Mouse (Mus musculus): ENCODE measurements around the gene Tecpr2. TPM values are rescaled to one million over a fixed set of nuclear protein-coding genes. Genes with fewer than 3 reads are reported as not detected.

Gene Tecpr2
- 16.5 and 18.3 TPM in 2 replicates for polyA plus RNA-seq (2012; rRNA removed)

DNA sequence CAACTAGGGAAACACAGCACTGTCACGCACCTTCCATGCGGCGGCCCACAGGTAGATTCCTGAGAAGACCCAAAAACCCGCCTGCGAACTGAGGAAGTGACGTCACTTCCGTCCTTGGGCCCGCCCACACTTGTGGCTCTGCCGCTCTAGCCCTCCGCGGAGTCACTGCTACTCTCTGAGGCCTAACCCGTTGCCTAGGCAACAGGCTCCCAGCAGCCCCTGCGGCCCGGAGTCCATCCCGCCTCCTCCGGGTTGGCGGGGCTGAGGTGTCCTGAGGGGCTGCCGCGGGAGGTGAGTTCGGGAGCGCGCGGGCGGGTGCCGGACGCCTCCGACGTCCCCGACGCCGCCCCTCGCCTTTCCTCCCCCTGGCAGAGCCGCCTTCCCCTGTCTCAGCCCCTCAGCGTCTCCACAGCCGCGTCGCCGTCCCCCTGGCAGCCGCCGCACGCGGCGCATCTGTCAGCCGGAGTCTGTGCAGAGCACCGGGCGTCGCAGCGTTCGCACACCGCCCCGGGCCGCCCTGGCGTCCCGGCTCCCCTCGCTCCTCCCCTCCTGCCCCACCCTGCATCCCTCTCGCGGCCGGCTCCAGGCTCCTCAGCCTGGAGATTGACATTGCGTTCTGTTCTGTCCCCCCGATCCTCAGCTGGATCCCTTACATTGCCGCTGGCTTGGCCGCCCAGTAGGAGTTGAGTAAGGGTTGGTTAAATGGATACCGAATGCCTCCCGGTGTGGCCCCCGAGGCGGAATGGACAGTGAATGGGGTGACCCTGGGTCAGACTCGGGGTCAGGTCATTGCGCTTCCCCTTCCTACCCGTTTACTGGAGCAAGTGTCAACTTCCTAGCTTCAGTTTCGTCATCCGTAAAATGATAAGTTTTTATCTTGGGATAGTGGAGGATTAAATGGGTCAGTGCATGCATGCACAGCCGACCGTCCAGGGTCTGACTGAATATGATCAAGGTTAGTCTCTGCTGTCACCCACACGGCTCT is at the start of gene Tecpr2, which contains the start of gene Cinp:
Tecpr2 (plus strand) TSS at position 229 of the 985 bp plus-strand sequence.
Cinp (minus strand) TSS at position 110 of the 985 bp plus-strand sequence.
- TF ChIP-seq CTCF (IDR thresholded peaks at IDR 0.05; ENCODE audit: borderline replicate concordance, extremely low read depth, insufficient read depth, insufficient read length): no peak
- peak; percentile 91 for TF ChIP-seq POLR2A (IDR thresholded peaks at IDR 0.05; ENCODE audit: borderline replicate concordance, extremely low read depth, insufficient read depth, insufficient read length, poor library complexity, severe bottlenecking)

DNA sequence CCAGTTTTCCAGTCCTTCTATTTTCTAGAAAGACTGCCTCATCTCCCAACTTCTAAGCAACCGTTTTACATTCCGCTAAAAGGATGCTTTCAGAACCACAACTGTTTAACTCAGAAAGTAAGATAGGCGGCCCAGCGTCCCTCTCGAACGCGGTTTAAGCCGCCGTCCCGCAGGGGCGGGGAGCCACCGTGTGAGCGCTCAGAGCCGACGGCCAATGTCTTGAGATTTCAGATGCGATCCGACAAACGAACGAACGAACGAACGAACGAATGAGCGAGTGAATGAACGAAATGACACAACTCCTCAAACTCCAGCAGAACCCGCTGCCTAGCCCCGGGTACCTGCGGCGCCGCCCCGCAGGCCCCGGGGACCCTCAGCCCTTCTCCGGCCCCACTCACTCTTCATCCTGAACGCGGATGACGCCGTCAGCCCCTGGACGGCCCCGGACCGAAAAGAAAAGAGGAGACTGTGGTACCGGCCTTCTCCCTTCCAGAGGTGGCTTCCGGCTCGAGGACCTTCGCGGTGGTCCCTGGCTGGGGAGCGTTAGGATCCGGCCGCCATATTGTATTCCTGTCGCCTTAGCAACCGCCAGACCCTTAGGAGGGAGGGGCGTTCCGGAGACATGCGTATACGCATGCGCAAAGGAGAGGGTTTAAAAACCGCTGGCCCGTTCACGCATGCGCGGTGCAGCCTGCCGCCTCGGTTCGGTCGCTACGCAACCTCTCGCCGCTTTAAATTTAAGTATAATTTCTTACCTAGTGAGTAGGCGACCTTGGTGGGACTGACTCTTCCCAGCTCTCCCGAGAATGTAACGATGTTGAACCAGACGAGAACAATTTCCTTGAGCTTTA is 48.5 kb upstream of the Tecpr2 start, which contains the start of gene Mok:
Mok (minus strand) TSS at position 592 of the 851 bp plus-strand sequence.
- TF ChIP-seq POLR2A (IDR thresholded peaks at IDR 0.05; ENCODE audit: borderline replicate concordance, extremely low read depth, insufficient read depth, insufficient read length, poor library complexity, severe bottlenecking) (peak; percentile 45; the same call in 1 of the 2 replicates), CTCF (IDR thresholded peaks at IDR 0.05; ENCODE audit: borderline replicate concordance, extremely low read depth, insufficient read depth, insufficient read length) (no peak)
- DNase-seq (ENCODE audit: low read depth): peak; percentile 97

More for the DNA sequence above, at the start of gene Tecpr2, which contains the start of gene Cinp:
- DNase-seq (ENCODE audit: low read depth): peak; percentile 99

DNA sequence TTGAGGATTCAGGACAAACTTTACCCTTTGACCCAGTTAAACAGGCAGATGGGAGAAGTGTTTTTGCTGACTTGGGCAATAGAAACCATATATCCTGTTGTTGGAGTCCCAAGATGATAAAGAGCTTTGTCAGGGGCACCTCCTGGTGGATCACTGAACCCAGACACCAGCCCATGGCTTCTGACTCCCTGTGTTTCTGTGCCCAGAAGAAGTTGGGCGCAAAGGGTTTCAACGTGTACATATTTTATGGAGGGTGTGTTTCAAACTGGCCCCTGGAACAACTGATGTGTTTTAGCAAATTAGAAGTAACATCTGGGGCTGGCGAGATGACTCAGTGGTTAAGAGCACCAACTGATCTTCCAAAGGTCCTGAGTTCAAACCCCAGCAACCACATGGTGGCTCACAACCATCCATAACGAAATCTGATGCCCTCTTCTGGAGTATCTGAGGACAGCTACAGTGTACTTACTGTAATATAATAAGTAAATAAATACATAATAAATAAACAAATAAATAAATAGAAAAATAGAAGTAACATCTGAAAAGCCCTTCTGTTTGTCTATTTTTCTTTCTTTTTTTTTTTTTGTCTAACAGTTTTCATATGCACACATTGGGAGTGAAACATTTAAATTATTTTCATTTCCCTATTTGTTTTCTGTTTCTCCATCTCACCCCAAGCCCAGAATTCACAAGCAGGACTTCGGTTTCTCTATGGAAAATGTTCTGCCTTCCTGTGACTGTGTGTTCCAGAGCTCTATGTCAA is 47.2 kb upstream of the Tecpr2 start:
- DNase-seq (ENCODE audit: low read depth): no peak
- no peak for TF ChIP-seq CTCF (IDR thresholded peaks at IDR 0.05; ENCODE audit: borderline replicate concordance, extremely low read depth, insufficient read depth, insufficient read length)
- TF ChIP-seq POLR2A (IDR thresholded peaks at IDR 0.05; ENCODE audit: borderline replicate concordance, extremely low read depth, insufficient read depth, insufficient read length, poor library complexity, severe bottlenecking): no peak

DNA sequence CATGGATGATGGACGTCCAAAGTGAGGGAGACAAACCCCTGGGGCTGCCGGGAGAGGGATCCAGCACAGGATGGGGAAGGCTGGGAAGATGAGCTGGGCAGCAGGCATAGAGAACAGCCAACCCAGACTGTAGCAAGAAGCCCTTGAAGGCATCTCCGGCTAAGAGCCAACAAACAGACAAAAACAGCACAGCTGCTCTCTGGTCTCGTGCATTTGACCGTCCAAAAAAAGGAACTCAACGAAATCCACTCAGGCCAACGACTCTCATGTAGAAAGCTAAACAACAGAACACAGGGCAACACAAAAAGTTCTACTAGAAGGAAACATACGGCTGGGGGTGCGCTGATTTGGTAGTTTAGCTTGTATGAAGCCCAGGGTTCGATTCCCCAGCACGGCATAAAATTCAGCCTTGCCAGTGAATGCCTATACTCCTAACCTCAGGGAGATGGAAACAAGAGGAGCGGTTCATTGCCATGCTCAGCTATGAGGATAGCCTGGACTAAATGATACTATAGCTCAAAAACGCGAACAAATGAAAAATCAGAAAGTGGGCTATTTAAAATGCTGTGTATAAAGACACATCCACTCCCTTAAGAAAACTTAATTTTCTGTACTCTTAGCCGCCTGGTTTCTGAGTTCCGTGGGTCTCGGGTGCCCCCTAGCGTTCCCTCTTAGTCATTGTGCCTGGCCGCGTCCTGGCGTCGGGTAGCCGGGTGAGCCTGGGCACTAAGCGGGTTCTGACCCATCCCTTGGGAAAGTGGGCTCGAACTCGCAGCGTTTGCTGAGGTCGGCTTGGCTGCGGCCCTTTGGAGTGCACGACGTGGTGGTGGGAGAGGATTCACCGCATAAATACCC is 45.6 kb upstream of the Tecpr2 start:
- DNase-seq (ENCODE audit: low read depth): peak; percentile 86
- TF ChIP-seq POLR2A (IDR thresholded peaks at IDR 0.05; ENCODE audit: borderline replicate concordance, extremely low read depth, insufficient read depth, insufficient read length, poor library complexity, severe bottlenecking): no peak
- peak; percentile 96 for TF ChIP-seq CTCF (IDR thresholded peaks at IDR 0.05; ENCODE audit: borderline replicate concordance, extremely low read depth, insufficient read depth, insufficient read length)

DNA sequence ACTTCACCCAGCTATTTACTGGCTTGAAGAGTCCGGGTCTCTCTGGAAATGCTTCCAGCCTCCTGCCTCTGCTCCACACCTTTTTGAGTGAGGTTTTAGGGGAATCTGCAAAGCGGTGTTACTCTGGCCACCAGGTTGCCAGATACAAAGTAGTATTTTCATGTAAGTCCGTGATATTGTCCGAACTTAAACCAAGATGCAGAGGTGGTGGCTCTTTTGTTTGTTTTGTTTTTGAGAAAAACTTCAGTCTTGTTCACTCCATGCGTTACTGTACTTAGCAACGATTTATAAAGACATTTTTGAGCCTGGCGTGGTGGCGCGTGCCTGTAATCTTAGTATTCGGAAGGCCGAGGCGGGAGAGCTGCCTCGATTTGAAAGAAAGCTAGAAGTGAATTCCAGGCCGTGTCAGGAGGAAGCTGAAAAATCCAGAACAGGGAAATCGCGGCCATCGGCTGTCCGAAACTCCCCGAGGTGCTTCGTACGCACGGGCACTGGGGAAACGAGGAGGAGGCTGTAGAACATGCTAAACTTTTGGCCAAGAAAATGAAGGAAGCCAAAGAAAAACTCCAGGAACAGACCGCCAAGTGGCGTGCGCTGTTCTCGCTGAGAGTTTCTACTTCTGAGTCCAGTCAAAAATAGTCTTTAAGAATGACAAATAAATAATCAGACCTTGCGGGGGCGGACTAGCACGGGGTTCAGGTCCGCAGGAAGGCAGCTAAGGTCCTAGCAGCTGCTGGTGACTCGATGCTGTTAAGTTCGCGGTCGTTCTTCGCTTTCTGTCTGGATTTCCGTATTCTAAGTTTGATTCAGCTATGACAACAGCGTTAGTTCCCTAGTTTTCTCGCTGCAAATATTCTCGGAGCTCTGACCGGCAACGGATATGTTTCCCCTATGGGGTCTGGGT is 44.6 kb upstream of the Tecpr2 start:
- TF ChIP-seq CTCF (IDR thresholded peaks at IDR 0.05; ENCODE audit: borderline replicate concordance, extremely low read depth, insufficient read depth, insufficient read length) (no peak), POLR2A (IDR thresholded peaks at IDR 0.05; ENCODE audit: borderline replicate concordance, extremely low read depth, insufficient read depth, insufficient read length, poor library complexity, severe bottlenecking) (no peak)

DNA sequence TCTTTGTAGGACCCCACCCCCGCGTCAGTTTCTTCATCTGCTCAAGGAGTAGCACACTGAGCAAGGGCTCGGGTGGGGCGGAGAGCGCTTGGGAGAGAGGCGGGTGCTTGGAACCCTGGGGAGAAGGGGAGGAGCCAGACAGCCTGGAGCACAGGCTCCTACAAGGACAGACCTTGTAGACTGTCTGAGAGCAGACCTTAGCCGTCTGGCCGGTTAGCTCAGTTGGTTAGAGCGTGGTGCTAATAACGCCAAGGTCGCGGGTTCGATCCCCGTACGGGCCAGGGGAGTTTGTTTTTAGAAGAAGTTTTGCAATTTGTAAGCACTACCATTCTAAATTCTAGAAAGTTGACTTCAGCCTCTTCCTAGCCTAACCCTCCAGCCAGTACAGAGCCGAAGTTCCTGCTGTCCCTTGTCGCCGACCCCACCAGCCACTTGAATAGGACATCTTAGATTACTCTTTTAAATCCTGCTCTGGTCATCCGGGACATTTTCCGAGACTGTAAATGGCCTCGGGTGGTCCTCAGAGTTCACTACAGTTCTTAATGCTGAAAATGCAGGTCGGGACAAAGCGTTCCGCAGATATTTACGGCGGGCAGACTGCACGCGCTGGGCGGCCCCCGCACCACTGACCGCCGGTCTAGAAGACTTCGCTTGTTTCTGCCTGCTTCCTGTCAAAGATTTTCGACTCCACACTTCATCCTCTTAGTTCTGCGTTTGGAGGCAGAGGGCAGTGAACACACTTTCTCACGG is 43.8 kb upstream of the Tecpr2 start:
- TF ChIP-seq CTCF (IDR thresholded peaks at IDR 0.05; ENCODE audit: borderline replicate concordance, extremely low read depth, insufficient read depth, insufficient read length): no peak
- no peak for TF ChIP-seq POLR2A (IDR thresholded peaks at IDR 0.05; ENCODE audit: borderline replicate concordance, extremely low read depth, insufficient read depth, insufficient read length, poor library complexity, severe bottlenecking)
- DNase-seq (ENCODE audit: low read depth): peak; percentile 91

More for the DNA sequence above, 44.6 kb upstream of the Tecpr2 start:
- DNase-seq (ENCODE audit: low read depth): no peak

DNA sequence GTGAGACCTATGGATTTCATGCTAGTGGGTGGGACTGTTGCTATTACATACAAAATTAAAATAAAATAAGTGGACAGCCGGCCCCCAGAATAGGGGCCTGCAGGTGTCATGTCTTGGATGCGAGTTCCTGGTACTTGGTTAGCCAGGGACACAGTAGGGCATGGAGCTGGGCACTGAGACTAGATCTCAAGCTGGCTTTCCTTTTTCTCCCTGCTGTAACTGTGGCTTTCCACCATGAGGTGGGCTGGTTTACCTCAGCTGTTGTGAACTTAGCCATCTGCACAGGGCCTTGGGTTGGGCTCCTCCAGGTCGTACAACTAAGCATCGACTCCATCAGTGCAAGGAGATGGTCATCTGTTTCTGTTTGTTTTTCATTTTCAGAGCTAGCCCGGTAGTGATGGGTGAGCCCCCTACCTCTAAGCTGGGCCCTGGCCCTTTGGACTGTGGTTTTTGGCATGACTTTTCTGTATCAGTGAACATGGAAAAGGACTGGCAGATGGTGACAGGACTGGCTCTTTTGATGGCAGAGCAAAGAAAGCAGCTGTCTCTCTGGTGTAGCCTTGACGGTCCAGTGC is 42.8 kb upstream of the Tecpr2 start:
- TF ChIP-seq CTCF (IDR thresholded peaks at IDR 0.05; ENCODE audit: borderline replicate concordance, extremely low read depth, insufficient read depth, insufficient read length) (no peak), POLR2A (IDR thresholded peaks at IDR 0.05; ENCODE audit: borderline replicate concordance, extremely low read depth, insufficient read depth, insufficient read length, poor library complexity, severe bottlenecking) (no peak)
- no peak for DNase-seq (ENCODE audit: low read depth)

Measured in brain, embryonic 14.5 days (tissue).